Mouse (Mus musculus): Measurements from ENCODE around the gene Pank4. TPM values are rescaled to one million over a fixed set of nuclear protein-coding genes. Genes with fewer than 3 reads are reported as not detected.

Pank4 gene
- polyA plus RNA-seq, 2 experiments = 19.5 to 32.5 TPM

GRCm38 (mm10) chr4:154943323-154944039 lies 20.4 kb upstream of the Pank4 start:
- WGBS (ENCODE audit: insufficient replicate concordance) = 71% methylated on average over 6 of the region's 6 CpGs
- H3K4me2 ChIP-seq (ENCODE audit: low read depth) = no peak overlapping the region
- peaks cover 8% of the 10 kb centered on the region for H3K27me3 ChIP-seq (ENCODE audit: control insufficient read depth, insufficient read depth, low read length)
- H3K9me3 ChIP-seq (ENCODE audit: control insufficient read depth, low read length) = no peaks in the 10 kb centered on the region
- no peaks in the 10 kb centered on the region for H3K36me3 ChIP-seq (replicated peaks; ENCODE audit: control insufficient read depth, insufficient read depth, low read depth)
- ATAC-seq (ENCODE audit: insufficient read depth) (no peak), DNase-seq (ENCODE audit: low read depth in 3 of 3, low spot score in 3 of 3) (no peak)
- TF ChIP-seq EP300 (IDR thresholded peaks at IDR 0.05; ENCODE audit: low read depth) = no peak
- no peak for TF ChIP-seq CTCF (IDR thresholded peaks at IDR 0.05; ENCODE audit: low read depth)
- no peak overlapping the region for H3K4me3 ChIP-seq (ENCODE audit: insufficient read depth in 1 of 2, low read depth in 2 of 2, low read length in 2 of 2)
- H3K9ac ChIP-seq (replicated peaks) = peak overlapping the region; percentile 34
- peak overlapping the region; percentile 44 for H3K27ac ChIP-seq
- H3K4me1 ChIP-seq (replicated peaks; ENCODE audit: control insufficient read depth in 2 of 2, insufficient read depth in 2 of 2, low read length in 1 of 2) = peaks cover 5 to 7% of the 10 kb centered on the region in 2 experiments

- Histone ChIP-seq H3K4me3 (ENCODE audit: insufficient read depth in 1 of 2, low read depth in 2 of 2, low read length in 2 of 2) (no peak overlapping the region), H3K27me3 (ENCODE audit: control insufficient read depth, insufficient read depth, low read length) (peaks cover 15% of the 10 kb centered on the region), H3K27ac (peak overlapping the region; percentile 44), H3K4me1 (replicated peaks; ENCODE audit: control insufficient read depth in 2 of 2, insufficient read depth in 2 of 2, low read length in 1 of 2) (peaks cover 5 to 7% of the 10 kb centered on the region in 2 experiments), H3K9ac (replicated peaks) (peak overlapping the region; percentile 34), H3K4me2 (ENCODE audit: low read depth) (no peak overlapping the region), H3K9me3 (ENCODE audit: control insufficient read depth, low read length) (no peaks in the 10 kb centered on the region), H3K36me3 (replicated peaks; ENCODE audit: control insufficient read depth, insufficient read depth, low read depth) (no peaks in the 10 kb centered on the region)
- ATAC-seq (ENCODE audit: insufficient read depth) = peak; percentile 84
- peak; percentile 87 to 88 (median 88) for DNase-seq (ENCODE audit: low read depth in 3 of 3, low spot score in 3 of 3)
- WGBS (ENCODE audit: insufficient replicate concordance) = 17% methylated on average over 2 of the region's 2 CpGs
- TF ChIP-seq CTCF (IDR thresholded peaks at IDR 0.05; ENCODE audit: low read depth) = peak; percentile 99
- peak; percentile 45 for TF ChIP-seq EP300 (IDR thresholded peaks at IDR 0.05; ENCODE audit: low read depth)
Measured at GRCm38 (mm10) chr4:154944121-154944590, 19.8 kb upstream of the Pank4 start.

DNA sequence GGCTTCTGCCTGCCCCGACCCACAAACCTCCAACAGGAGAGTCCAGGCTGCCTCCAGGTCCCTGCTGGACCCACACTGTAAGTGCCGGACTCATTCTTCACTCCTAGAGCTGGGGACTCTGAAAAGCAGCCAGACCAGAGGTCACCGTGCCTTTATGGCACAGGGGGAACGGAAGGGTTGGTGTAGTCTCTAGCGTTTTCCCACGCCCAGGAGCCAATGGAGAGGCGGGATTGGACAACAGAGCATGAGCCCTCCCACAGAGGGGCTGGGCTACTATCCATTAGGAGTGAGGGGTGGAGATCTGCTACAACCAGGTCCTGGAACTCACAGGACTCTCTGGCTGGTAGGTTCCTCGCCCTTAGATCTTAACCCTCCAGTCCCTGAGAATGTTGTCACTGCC lies 17.6 kb upstream of the Pank4 start:
- Histone ChIP-seq H3K27ac (no peak overlapping the region), H3K9me3 (ENCODE audit: control insufficient read depth, low read length) (no peaks in the 10 kb centered on the region), H3K27me3 (ENCODE audit: control insufficient read depth, insufficient read depth, low read length) (peaks cover 30% of the 10 kb centered on the region), H3K9ac (replicated peaks) (no peak overlapping the region), H3K4me1 (replicated peaks; ENCODE audit: control insufficient read depth in 2 of 2, insufficient read depth in 2 of 2, low read length in 1 of 2) (peaks cover 5 to 7% of the 10 kb centered on the region in 2 experiments), H3K4me2 (ENCODE audit: low read depth) (peak overlapping the region; percentile 32; the same call in 1 of the 2 replicates), H3K4me3 (ENCODE audit: insufficient read depth in 1 of 2, low read depth in 2 of 2, low read length in 2 of 2) (no peak overlapping the region), H3K36me3 (replicated peaks; ENCODE audit: control insufficient read depth, insufficient read depth, low read depth) (no peaks in the 10 kb centered on the region)
- ATAC-seq (ENCODE audit: insufficient read depth) (peak; percentile 21; the same call in 1 of the 2 replicates), DNase-seq (ENCODE audit: low read depth in 3 of 3, low spot score in 3 of 3) (no peak)
- 6% methylated on average over 8 of the region's 8 CpGs for WGBS (ENCODE audit: insufficient replicate concordance)
- TF ChIP-seq EP300 (IDR thresholded peaks at IDR 0.05; ENCODE audit: low read depth) (no peak), CTCF (IDR thresholded peaks at IDR 0.05; ENCODE audit: low read depth) (no peak)

GRCm38 (mm10) chr4:154948066-154948939 lies 15.6 kb upstream of the Pank4 start:
- no peak for ATAC-seq (ENCODE audit: insufficient read depth)
- WGBS (ENCODE audit: insufficient replicate concordance) = 41% methylated on average over 14 of the region's 14 CpGs
- no peaks in the 10 kb centered on the region for H3K36me3 ChIP-seq (replicated peaks; ENCODE audit: control insufficient read depth, insufficient read depth, low read depth)
- no peak overlapping the region for H3K4me2 ChIP-seq (ENCODE audit: low read depth)
- peaks cover 5 to 7% of the 10 kb centered on the region in 2 experiments for H3K4me1 ChIP-seq (replicated peaks; ENCODE audit: control insufficient read depth in 2 of 2, insufficient read depth in 2 of 2, low read length in 1 of 2)
- no peak overlapping the region for H3K4me3 ChIP-seq (ENCODE audit: insufficient read depth in 1 of 2, low read depth in 2 of 2, low read length in 2 of 2)
- H3K9me3 ChIP-seq (ENCODE audit: control insufficient read depth, low read length) = no peaks in the 10 kb centered on the region
- H3K27me3 ChIP-seq (ENCODE audit: control insufficient read depth, insufficient read depth, low read length) = peaks cover 50% of the 10 kb centered on the region
- no peak overlapping the region for H3K27ac ChIP-seq
- TF ChIP-seq EP300 (IDR thresholded peaks at IDR 0.05; ENCODE audit: low read depth) = no peak
- no peak for TF ChIP-seq CTCF (IDR thresholded peaks at IDR 0.05; ENCODE audit: low read depth)
- no peak overlapping the region for H3K9ac ChIP-seq (replicated peaks)
- no peak for DNase-seq (ENCODE audit: low read depth in 3 of 3, low spot score in 3 of 3)
